Mouse (Mus musculus) gastrocnemius, adult 8-10 months (tissue): ENCODE data around the gene 1700030J22Rik. TPM values are rescaled to one million over a fixed set of nuclear protein-coding genes. Genes with fewer than 3 reads are reported as not detected.

Source experiments
- DNase-seq, 2 experiments: peaks; one replicate each; pipeline ENCODE4 v3.0.0; 2022; ENCODE audit warnings: low spot score in 2 of 2
- total RNA-seq, 4 experiments: library from RNA; stranded (reverse); gene quantifications; 2 replicates each; pipeline ENCODE4 v1.2.4; 2022

1700030J22Rik gene
- under 1 TPM in 2 of 4 experiments, not detected in 2; 0.13 to 0.16 TPM for total RNA-seq

DNA sequence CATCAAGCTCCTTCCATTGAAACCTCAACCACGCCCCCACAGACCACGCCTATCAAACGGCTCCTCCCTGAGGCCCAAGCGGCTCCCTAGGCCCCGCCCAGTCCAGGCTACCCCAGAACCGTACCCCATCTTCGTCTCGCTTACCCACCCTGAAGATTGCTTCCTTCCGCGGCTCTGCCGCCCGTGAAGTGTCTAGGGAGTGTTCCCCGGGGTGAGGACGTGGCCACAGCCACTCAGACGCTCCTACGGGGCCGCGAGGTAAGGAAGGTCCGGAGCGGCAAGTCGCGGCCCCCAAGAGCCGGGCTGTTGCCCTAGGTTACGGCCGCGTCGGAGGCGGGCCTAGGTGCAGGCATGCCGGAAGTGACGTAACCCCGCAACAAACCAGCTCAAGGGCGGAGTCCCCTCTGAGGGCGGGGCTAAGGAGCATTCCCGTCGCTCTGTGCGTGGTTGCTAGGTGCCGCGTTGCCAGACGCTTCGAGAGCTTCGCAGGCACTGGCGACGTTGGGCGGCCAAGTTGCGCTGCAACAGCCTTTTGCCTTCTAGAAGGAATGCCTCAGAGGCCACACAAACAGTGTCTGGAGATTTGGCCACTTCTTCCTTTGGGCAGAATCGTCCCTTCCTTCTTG lies at the start of gene 1700030J22Rik:
Gene 1700030J22Rik (minus strand): TSS at position 329 of the 626 bp plus-strand sequence.
- DNase-seq: peak; percentile 97

DNA sequence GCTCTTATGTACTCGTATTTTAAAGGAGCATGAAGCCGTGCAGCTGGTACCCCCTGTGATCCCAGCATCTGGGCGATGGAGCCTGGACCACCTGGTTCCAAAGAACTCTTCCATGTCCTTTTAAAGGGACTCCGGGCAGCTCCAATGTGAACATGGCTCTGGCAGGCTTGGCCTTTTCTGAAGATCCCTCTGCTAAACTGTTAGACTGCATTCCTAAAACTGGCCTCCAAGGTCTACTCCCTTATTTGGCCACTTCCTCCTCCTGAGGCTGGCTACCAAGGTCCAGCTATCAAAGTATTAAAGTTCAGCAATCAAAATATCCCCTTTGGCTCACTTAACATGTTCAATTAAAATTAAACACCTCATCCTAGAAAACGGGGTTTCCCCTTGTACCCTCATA lies 48.8 kb upstream of the 1700030J22Rik start:
- no peak for DNase-seq

DNA sequence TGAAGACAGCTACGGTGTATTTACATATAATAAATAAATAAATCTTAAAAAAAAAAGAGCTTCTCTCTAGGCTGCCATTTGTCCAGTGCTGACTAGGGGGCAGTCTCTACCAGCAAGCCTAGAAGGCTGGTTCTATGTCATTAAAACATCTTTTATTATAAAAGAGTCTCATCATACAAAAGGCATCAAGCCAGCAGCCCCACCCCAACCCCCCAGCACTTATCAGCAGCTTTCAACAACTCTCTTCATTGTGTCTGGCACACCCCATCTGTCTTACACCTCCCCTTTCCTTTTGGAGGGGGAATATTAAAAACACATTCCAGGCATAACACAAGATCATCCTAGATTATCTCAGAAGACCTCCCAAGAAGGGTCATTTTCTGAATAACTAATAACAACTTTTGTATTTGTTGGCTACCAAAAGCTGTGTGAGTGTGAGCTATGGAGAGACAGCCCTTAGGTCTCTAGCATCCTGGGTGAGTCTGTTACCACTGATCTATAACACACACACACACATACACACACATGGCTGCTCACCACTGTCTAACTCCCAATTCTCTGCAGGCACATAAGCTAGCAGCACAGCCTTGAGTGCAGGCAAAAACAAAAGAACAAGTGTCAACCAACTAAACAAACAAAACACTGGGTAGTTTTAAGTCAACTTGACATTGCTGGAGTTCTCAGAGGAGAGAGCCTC lies 43.7 kb upstream of the 1700030J22Rik start:
- DNase-seq: no peak

DNA sequence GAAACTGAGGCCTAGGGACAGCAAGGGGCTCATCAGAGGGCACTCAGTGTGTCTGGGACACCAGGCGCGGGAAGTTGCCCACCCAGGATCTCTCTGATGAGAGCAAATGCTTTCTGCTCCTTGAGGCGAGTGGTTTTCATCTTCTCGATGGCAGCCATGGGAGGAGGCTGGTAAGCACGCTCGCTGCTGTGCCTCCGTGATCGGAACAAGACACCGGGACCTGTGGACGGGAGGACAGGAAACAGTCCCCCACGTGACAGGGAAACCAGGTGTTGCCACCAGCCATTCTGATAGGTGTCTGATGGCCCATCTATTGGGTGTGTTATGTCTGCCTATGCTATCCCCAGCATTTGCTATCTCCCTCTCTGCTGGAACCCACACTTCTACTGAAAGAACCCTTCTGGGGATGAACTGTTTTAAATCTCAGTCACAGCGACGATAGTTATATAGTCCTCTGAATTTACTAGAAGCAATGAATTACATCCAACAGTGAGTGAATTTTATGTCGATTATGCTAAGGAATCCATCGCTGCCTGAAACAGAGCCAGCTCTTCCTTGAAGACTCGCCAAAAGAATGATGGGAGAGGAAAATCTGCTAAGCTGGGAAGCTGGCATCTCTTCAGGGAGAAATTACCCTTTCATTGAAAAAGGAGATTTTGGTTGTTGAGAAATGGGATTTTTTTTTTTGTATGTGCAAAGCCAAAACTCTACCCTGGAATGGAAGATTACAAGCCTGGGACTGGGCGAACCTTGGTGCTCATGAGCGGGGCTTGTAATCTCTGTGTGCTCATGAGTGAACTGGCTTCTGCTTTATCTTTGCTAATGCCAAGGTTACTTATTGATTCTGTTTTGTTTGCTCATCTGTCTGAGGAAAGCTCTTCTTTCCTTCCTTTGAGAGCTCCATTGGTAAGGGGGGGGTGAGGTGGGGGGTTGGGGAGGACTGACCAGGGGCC lies 40.8 kb upstream of the 1700030J22Rik start:
- no peak for DNase-seq

GRCm38 (mm10) chr8:117017896-117018295 lies 39.1 kb upstream of the 1700030J22Rik start:
- DNase-seq: no peak

- DNase-seq: no peak
Measured at GRCm38 (mm10) chr8:117017006-117017405, 38.2 kb upstream of the 1700030J22Rik start.

GRCm38 (mm10) chr8:117015670-117016069 lies 36.9 kb upstream of the 1700030J22Rik start:
- DNase-seq: no peak

DNA sequence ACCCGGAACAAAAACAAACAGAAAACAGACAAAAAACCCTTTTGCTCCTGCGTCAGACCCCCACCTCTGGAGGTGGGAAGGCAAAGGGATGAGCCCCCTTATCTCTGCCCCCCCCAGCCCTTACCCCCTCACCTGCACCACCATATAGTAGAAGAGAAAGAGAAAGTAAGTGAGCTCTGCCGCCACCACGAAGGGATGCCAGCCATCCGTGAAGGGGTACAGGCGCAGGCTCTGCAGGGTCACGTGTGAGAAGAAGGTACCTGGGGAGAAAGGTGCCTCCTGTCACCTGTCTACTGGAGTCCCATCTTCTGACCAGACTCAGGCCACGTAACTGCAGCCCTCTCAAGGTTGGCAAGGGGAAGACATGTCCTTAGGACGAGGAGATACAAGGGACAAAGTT lies 32.6 kb upstream of the 1700030J22Rik start:
- DNase-seq: no peak

DNA sequence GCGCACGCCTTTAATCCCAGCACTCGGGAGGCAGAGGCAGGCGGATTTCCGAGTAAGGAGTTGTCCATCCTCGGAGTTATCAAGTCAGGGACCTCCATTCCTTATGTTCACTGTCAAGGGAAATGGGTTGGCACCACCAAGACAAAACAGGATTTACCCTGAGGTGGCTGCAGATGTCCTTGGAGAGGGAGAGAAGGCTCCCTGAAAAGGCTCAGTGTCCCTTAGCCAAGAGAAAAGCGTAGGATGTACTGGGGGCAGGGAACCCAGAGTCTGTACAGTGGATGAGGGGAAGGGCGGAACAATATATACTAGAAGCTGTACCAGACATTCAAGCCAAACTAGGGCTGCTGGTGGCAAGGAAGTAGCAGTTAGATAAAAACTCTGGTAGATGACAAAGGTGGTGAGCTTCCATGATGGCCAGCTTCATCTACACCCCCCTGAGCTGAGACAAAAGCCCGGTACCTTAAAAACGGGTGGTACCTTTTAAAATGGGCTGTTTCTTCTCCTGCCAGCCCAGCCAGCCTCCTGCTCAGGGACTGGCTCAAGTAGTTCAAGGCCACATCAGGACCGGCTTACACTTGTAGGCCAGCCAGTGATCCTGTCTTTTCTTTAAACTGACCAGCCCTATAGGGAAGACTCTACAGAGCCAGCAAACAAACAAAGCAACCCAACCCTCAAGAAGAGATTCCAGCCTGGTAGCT lies 15.4 kb upstream of the 1700030J22Rik start:
- DNase-seq: no peak

DNA sequence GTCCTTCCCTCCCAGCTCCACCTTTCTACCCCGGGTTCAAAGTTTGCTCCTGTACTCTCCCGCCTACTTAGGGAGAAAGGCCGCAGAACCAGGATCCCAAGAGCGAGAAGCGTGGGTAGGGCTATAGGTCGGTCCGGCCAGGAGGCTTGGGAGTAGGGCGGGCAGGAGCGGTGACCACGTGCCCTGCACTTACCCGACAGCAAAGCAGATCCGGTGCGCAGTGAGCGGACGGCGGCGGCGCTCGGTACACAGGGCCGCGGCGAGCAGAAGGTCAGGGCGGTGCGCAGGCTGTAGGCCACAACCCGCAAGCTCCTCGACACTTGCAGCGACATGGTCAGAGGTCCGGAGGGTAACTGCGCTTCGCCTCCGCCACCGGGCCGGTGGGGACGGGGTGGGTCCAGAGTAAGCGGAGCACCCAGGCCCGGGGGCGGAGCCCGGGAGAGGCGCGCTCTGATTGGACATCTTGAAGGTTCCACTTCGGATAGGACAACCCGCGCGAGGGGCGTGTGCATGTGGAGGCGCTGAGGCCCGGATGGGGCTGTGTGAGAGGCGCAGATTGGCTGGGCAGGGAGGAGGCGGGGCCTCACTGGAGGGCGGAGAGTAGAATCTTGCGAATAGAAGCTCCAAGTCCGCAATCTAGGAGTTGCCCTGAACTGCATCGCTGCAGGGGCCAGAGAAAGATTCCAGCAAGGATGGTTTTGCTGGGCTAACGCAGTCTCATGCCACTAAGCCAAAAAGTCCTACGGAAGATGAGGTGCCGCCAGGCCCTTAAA lies 14.5 kb upstream of the 1700030J22Rik start, which contains the start of gene Gcsh:
Gene Gcsh (minus strand): TSS at position 443 of the 773 bp plus-strand sequence.
- peak; percentile 98 for DNase-seq

DNA sequence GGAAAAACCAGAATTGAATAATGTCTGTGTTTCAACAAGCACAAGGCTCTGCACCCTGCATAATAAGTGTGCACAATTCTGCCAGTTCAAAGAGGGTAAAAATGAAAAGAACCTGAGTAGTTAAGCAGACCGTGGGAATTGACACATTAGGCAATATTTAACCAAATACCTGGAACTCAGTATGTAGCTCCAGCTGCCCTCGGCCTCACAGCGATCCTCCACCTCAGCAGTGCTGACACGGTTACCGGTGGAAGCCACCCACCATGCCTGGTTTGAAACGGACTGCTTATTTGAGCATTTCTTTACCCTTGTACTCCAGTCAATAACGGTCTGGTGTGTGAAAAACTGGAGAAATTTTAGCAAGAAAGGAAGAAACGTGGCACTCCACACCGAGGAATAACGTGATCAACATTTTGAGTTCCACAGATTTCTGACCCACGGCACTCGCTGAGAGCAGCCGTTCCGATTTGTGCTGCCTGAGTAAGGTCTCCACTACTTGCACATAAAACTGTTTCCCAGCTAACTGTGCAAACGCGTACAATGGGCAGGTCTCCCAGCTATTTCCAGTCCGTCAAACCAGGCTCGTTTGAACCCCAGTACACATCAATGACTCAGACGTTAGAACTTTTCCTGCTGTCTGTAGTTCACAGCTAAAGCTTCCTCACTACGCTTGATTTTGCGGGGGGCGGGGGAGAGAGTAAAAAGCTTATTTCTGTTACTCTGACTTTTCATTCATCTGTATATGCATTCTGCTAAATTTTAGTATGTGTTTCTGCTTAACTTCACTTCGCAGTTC lies 13.6 kb upstream of the 1700030J22Rik start:
- DNase-seq: no peak

DNA sequence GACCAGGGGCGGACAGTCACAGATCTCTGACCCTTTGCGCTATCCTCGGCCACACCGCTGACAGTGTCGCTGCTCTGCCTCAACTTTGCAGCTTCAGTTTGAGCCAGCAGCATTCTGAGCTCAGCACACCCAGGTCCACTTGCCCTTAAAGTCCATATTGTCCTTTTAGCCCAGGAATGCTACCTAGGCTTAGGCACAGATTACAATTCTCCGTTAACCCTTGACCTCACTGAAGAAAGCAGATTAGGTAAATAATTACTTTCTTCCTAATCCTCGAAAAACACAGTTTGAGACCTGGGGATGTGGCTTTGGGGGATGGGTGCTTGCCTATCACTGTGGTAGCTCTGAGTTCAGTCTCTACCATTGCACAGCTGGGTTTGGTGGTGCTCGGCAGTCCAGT lies 12.5 kb upstream of the 1700030J22Rik start:
- no peak for DNase-seq

- DNase-seq: no peak
Measured at GRCm38 (mm10) chr8:116989842-116990241, 11.1 kb upstream of the 1700030J22Rik start.

DNA sequence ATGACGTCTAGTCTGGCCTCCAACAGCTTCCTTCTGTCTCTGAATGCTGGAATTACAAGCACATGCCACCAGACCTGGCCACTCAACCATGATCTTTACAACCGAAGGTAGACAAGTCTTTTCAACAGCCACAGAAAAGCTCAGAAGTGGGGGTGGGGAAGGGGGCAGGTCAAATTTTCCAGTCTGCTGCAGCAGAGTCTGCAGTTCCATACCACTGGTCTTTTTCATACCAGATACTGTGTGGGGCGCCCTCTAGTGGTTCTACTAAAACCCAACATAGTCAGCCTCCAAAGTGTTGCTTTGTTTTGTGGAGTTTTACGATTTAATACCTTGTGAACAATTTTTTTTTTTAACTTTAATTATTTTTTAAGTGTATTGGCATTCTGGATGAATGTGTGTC lies 1.4 kb upstream of the 1700030J22Rik start:
- DNase-seq: no peak

- no peak for DNase-seq
Measured at GRCm38 (mm10) chr8:116978052-116978451, 707 bp downstream of the 1700030J22Rik start.

DNA sequence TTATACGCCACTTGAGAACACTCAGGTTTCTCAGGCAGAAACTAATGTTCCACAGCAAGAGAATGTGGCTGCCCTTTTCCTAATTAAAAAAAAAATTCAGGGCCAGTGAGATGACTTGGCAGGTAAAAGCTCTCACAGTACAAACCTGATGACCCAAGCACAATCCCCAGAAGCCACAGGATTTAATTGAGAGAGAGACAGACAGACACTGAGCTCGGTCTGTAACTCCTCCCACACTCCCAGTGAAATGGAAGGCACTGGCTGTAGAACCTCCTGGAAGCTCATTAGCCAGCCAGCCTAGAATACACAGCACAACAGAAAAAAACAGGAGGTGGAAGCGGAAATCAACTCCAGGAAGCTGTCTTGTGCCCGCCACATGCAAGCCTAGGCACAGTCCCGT lies 3.2 kb downstream of the 1700030J22Rik start:
- no peak for DNase-seq

GRCm38 (mm10) chr8:116975066-116975465 lies 3.7 kb downstream of the 1700030J22Rik start:
- no peak for DNase-seq

DNA sequence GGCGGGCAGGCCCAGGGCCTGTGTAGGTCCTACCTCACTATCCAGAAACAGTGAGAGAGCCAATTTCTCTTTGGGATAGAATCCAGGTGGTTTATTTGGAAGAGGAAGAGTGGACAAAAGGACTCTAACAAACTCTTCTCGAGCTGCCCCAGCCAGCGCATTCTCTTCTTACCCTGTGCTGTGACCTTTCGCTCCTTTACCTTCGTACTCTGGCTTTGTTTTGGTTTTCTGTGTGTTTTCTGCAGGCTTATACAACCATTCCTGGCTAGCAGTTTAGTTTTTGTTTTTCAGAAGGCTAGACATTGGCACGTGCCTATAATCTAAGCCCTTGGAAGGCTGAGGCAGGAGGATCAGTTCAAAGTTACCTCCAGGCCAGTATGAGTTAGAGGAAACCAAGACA lies 9.2 kb downstream of the 1700030J22Rik start:
- no peak for DNase-seq

DNA sequence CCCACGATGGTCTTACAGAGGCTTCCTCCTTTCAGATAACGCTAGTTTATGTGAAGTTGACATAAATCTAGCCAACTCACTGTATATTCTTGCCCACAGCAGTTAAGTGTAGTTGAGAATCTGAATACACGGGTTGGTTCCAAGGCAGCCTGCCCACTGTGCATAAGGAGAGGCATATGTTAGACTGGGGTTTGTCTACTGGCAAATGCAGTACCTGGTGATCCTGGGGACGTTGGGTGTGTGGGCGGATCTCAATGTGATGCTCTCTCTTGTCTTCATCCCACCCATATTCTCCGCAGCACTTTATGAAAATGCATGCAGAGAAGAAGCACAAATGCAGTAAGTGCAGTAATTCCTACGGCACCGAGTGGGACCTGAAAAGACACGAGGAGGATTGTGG lies 24.3 kb downstream of the 1700030J22Rik start:
- no peak for DNase-seq

GRCm38 (mm10) chr8:116952428-116952827 lies 26.3 kb downstream of the 1700030J22Rik start:
- DNase-seq: no peak
